Mouse (Mus musculus) lung, adult 2 months (tissue): Measurements from ENCODE around the gene Sh3rf3. TPM values are rescaled to one million over a fixed set of nuclear protein-coding genes. Genes with fewer than 3 reads are reported as not detected.

Experiments
- DNase-seq: peaks from one replicate; pipeline ENCODE4 v3.0.0; 2022
- H3K4me1 ChIP-seq: fragments of 200-500 bp; 2 replicates; pipeline ENCODE4 v1.6.1; 2011; ENCODE audit warnings: low read length; ENCODE audit not compliant: control insufficient read depth, insufficient read depth
- H3K4me3 ChIP-seq: fragments of 200-500 bp; replicated peaks from 2 replicates; pipeline ENCODE3; 2011; ENCODE audit warnings: low read depth, mild to moderate bottlenecking, control low read depth, low read length; ENCODE audit errors: extremely low read depth
- CTCF ChIP-seq: fragments of 200-500 bp; IDR thresholded peaks from 2 replicates; pipeline ENCODE4 v1.5.1; 2011; ENCODE audit warnings: mild to moderate bottlenecking, low read length, control low read depth; ENCODE audit not compliant: insufficient read depth
- POLR2A ChIP-seq: fragments of 200-500 bp; IDR thresholded peaks from 2 replicates; pipeline ENCODE4 v1.6.1; 2011; ENCODE audit warnings: low read depth, mild to moderate bottlenecking, control low read depth, low read length, borderline replicate concordance; ENCODE audit errors: extremely low read depth
- WGBS: fragments of 180-500 bp; shearing (Covaris S2); methylation state at CpG from one replicate; pipeline ENCODE4 v1.1.7; 2018; 5-methylcytosine and 5-hydroxymethylcytosine counted together
- polyA plus RNA-seq: library from polyadenylated mRNA; depleted of rRNA; stranded (reverse); fragments of >200 nt; gene quantifications from 2 replicates; pipeline ENCODE4 v1.2.3, GENCODE M21; 2012

Sh3rf3 gene
- polyA plus RNA-seq, 1 experiment: 10.1 TPM

DNA sequence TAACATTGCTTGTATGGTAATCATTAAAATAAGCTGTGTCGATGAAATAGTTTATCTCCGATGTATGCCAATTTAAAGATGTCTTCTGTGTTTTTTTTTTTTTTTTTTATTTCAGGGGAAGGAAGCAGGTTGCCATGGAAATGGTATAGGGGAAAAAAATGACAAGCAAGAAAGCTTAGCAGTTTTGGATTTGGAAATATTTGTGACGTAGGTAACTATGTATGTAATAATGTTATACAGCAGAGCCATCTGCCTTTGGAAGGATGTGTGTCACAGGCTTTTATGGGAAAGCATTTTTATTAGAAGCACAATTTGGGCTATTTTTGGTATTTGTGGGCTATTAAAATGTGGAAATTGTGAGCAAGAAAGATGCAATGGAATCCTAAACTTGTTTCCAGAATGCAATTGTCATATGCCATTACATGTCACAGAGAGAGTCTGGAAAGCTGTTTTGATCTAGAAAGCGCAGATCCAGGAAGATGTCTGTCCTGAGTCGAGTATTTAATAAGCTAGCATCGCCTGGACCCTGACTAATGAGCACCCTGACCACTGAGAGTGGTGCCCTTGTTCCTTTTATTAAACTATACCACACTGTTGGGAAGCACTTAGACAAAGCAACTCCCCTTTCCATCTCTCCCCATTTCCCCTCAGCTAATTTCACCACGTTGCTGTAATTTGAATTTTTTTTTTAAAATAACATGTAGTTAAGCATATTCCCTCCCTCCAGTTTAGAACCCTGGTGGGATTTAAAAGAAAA lies 58.8 kb downstream of the Sh3rf3 start:
- WGBS: 83% methylated on average over 7 of the region's 7 CpGs
- no peak for TF ChIP-seq POLR2A
- no peak for TF ChIP-seq CTCF
- no peak for DNase-seq
- no peak overlapping the region for H3K4me3 ChIP-seq
- H3K4me1 ChIP-seq: no peaks in the 10 kb centered on the region

DNA sequence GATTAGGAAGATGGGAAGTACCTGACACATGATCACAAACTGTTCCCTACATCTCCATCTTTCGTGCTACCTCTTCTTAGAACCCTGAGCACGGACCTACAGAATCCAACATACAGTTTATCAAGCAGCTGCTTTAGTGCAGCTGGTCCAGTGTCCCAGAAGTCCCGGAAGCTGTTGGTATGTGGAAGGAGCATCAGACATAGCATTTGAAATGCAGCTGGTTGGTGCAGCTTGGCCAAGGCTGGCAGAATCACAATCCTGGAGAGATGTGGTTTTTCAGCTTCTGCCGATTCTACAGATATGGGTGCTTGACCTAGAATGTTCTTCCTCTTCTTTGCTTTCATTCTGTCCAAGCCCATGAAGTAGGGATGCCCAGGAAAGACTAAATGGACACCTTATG lies 64.7 kb downstream of the Sh3rf3 start:
- TF ChIP-seq CTCF (no peak), POLR2A (no peak)
- no peak for DNase-seq
- Histone ChIP-seq H3K4me3 (no peak overlapping the region), H3K4me1 (no peaks in the 10 kb centered on the region)
- 92% methylated on average over 4 of the region's 4 CpGs for WGBS

DNA sequence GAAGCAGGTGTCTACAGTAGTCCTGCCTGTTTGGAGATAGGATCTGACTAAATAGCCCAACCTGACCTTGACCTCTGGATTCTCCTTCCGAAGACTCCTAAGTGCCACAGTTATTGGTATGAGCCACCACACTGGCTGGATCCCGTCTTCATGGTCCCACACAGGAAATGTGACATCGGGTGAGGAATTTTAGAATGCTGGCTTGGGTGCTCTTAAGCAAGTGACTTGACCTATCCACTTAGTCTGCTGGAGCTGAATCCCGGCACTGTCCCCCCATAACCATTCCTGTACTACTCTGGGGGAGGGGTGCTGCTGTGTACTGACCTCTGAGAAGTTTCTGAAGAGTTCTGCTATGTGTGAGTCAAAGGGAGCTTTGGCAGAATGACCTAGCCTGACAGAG lies 65.5 kb downstream of the Sh3rf3 start:
- no peak for DNase-seq
- no peak for TF ChIP-seq CTCF
- WGBS: 80% methylated on average over 4 of the region's 4 CpGs
- Histone ChIP-seq H3K4me3 (no peak overlapping the region), H3K4me1 (no peaks in the 10 kb centered on the region)

DNA sequence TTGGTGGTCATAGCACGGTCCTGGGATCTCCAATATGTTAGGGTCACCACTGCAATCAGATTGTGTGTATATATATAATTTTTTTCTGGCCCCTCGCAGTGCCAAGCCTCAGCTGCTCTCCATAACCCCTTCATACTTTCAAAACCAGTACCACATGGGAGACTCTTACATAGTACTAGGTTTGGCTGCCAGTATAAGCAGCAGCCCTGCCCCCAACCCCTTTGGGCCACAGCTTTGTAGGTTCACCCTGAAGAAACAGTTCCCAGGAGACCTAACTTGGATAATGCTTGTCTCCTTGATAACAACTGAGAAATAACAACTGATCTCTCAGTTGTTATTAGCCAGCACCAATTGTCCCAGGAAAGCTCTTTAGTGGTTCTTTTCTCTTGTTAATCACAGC lies 69.6 kb downstream of the Sh3rf3 start:
- TF ChIP-seq CTCF (no peak), POLR2A (no peak)
- Histone ChIP-seq H3K4me1 (no peaks in the 10 kb centered on the region), H3K4me3 (no peak overlapping the region)
- 65% methylated on average over 2 of the region's 2 CpGs for WGBS
- no peak for DNase-seq

DNA sequence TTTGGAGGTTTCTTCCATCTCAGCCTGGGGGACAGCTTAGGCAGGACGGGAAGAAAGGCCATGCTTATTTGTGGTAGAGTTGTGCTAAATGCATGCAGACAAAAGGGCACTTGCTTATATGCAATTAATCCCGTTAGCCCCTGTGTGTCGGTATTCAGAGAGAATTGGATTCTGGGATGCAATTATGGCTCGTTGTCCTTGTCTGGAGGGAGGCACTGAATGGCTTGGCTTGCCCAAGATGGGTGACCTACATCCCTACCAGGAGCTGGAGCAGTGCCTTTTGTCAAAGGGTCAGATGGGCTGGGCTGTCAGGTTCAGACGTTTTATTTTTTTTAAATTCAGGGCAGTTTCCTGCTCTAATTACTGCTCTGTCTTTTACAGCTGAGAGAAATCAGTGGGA lies 72.2 kb downstream of the Sh3rf3 start:
- no peaks in the 10 kb centered on the region for H3K4me1 ChIP-seq
- H3K4me3 ChIP-seq: no peak overlapping the region
- WGBS: 58% methylated on average over 5 of the region's 5 CpGs
- no peak for DNase-seq
- no peak for TF ChIP-seq CTCF
- no peak for TF ChIP-seq POLR2A

DNA sequence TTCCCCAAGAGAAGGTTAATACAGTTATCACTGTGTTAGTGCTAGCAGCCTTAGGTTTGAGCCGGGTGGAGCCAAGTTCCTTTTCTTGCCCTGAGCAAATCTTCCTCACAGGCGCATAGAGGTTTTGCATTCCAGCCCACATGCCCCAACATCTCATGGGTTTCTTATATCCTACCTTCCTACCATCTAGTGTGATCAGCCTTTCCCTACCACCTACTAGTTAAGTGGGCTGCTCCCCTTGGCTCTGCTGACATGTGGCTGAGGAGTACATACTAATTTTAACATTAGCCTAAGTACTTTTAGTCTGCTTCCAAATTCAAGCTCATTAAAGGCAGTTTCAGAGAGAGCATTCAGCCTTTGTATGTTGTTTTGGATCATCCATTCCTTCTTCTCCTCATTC lies 72.7 kb downstream of the Sh3rf3 start:
- TF ChIP-seq CTCF: no peak
- TF ChIP-seq POLR2A: no peak
- DNase-seq: no peak
- no peak overlapping the region for H3K4me3 ChIP-seq
- no peaks in the 10 kb centered on the region for H3K4me1 ChIP-seq
- 77% methylated on average over 2 of the region's 2 CpGs for WGBS

DNA sequence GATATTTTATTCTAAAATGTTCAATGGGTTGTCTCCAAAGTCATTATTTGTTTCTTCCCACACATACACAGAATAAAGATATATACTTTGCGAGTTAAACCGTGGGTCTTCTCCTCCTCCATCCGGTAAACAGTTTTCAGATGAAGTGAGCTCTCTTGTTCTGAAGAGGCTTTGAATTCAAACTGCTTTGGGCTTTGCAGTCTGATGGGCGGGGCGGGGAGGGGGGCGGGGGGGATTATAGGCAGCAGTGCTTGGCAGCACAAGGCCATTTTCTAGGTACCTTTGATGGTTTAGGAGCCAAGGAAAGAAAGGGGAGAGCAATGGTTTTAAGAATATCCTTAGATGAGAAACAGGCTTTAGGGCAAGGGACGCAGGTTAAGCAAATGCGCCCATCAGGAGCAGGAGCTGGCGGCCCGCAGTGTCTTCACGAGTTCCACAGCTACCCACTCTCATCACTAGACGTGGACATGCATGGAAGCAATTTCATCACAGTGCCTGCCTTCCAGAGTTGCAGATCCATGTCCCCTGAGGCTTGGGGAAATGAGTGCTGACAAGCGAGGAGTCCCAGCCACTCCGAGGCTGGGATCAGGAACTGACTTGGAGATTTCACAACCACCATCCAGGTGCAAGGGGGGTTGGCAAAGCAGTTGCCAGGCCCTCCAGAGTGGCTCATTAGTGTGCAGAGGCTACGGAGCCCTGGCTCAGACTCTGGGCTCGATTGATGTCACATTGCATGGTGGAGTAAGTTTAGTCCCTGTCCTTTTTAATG lies 77.7 kb downstream of the Sh3rf3 start:
- 57% methylated on average over 16 of the region's 16 CpGs for WGBS
- no peak for DNase-seq
- Histone ChIP-seq H3K4me1 (no peaks in the 10 kb centered on the region), H3K4me3 (no peak overlapping the region)
- TF ChIP-seq CTCF (no peak), POLR2A (no peak)

DNA sequence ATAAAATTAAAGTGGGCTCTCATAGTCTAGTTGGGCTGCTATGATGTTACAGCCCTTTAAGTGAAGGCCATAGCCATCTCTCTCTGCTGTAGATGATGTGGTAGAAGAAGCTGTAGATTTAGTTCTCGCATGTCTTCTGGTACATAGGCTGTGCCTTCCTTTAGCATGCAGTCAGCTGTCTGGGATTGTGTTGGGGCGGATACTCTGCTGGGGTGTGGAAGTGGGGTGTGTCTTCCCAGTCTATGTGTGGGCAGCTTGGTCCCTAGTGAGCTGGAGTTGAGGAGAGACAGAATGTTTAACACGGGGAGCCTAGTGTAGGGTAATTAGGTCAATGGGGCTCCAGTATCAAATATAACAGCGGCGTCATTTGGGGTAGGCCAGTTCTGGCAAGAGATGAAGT lies 82.3 kb downstream of the Sh3rf3 start:
- no peak for TF ChIP-seq POLR2A
- DNase-seq: no peak
- Histone ChIP-seq H3K4me3 (no peak overlapping the region), H3K4me1 (no peaks in the 10 kb centered on the region)
- 78% methylated on average over 5 of the region's 5 CpGs for WGBS

DNA sequence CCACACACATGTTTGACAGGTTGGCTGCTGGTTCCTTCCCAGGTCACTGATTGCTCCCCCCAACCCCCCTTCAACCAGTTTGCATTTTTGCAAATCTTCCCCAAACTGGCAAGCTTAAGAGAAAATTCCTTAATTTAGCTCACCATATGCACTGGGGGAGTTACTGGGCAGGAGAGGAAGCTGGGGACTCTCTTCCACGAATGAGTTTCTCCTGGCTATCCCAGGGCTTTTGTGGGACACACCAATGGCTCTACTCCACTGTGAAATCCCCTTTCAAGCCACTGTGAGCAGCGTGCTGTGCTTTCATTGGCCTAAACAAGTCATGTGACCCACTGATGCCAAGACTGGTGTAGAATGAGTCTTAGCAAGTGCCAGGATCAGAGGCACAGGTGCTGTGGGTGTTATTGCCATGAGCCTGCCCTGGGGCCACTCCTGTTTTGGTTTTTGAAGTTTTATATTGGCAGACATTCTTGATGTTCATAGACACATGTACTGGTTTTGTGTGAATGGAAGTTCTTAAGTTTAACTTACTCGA lies 83.9 kb downstream of the Sh3rf3 start:
- H3K4me1 ChIP-seq: no peaks in the 10 kb centered on the region
- DNase-seq: no peak
- H3K4me3 ChIP-seq: no peak overlapping the region
- TF ChIP-seq POLR2A: no peak
- no peak for TF ChIP-seq CTCF
- WGBS: 70% methylated on average over 3 of the region's 3 CpGs

DNA sequence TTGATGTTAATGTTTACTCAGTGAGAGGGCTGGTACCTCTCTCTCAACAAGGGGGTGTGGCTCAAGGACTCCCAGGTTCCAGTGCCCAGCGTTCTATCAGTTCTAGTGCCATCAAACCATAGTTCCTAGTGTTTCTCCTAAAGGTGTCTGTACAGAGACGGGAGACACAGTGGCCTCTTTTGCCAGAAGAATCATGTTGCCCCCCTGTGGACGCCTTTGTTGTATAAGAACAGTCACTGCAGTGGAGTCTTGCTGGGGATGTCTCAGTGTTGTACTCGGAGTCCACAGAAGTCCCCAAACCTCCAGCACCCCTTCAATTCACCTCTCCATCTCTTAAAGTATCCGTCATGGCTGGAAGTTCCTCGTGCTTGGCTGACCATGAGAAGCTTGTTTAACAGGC lies 92.1 kb downstream of the Sh3rf3 start:
- 39% methylated on average over 6 of the region's 6 CpGs for WGBS
- TF ChIP-seq POLR2A (no peak), CTCF (no peak)
- H3K4me3 ChIP-seq: no peak overlapping the region
- H3K4me1 ChIP-seq: no peaks in the 10 kb centered on the region
- DNase-seq: no peak
